Comparison of ENCODE assay signal across 9 mouse cellular contexts in genomic region chr11:4080219-4080618, GRCm38 (mm10). TPM values are rescaled to one million over a fixed set of nuclear protein-coding genes. Genes with fewer than 3 reads are reported as not detected.
DNase-seq lines count a peak whose midpoint lies in the region; ATAC-seq and TF ChIP-seq lines count a peak whose summit lies in the region.
"Had no signal": no experiment of that assay in that cellular context is flagged by ENCODE, and none has a peak within 500 bp of the region (broad histone marks: within the 10 kb centered on the region; RNA-seq: fewer than 3 reads in every experiment).

No protein-coding gene starts in this region.

- TF ChIP-seq CTCF in midbrain, postnatal 0 days (IDR thresholded peaks at IDR 0.05): peak; percentile 87

- WGBS in midbrain, postnatal 0 days: 15% methylated on average over 4 of the region's 4 CpGs

- no peaks in the 10 kb centered on the region for H3K27me3 ChIP-seq in midbrain, postnatal 0 days (ENCODE audit: insufficient read depth, low read length)

- ATAC-seq in CD4-positive, CD25-positive, alpha-beta regulatory T cell, adult 4 months: peak; percentile 57
- peak; percentile 79 for ATAC-seq in erythroid progenitor cell, adult 5-6 weeks (replicated peaks; ENCODE audit: low FRiP score, poor library complexity, severe bottlenecking)
- no peak for ATAC-seq in midbrain, postnatal 0 days (ENCODE audit: low FRiP score)

- no peak overlapping the region for H3K9ac ChIP-seq in midbrain, postnatal 0 days (replicated peaks; ENCODE audit: low read length, poor library complexity, severe bottlenecking)

- no peaks in the 10 kb centered on the region for H3K36me3 ChIP-seq in midbrain, postnatal 0 days (ENCODE audit: insufficient read depth, low read length)

- H3K4me3 ChIP-seq in midbrain, postnatal 0 days (ENCODE audit: low read depth, low read length): no peak overlapping the region
- H3K4me3 ChIP-seq: megakaryocyte, embryonic 14.5 days had no signal

- H3K4me2 ChIP-seq in midbrain, postnatal 0 days (ENCODE audit: low read depth, low read length, poor library complexity, severe bottlenecking): no peak overlapping the region

- no peaks in the 10 kb centered on the region for H3K9me3 ChIP-seq in midbrain, postnatal 0 days (ENCODE audit: low read length)

- peak; percentile 36 to 66 for DNase-seq in heart, postnatal 36 days
- DNase-seq in heart, adult 9 months (ENCODE audit: low spot score in 2 of 2): no peak
- peak; percentile 63 to 76 for DNase-seq in adrenal gland, postnatal 36 days
- peak; percentile 73 to 84 for DNase-seq in left cerebral cortex, adult 18-20 months (ENCODE audit: low spot score in 2 of 2)
- DNase-seq in midbrain, postnatal 0 days (ENCODE audit: low spot score): peak; percentile 56
- peak; percentile 30 to 39 for DNase-seq in thymus, postnatal 36 days

- no peaks in the 10 kb centered on the region for H3K4me1 ChIP-seq in midbrain, postnatal 0 days (ENCODE audit: insufficient read depth, low read length)
- H3K4me1 ChIP-seq: megakaryocyte, embryonic 14.5 days had no signal

- intact Hi-C loops in heart, postnatal 36 days (cut with DNase I): no loop called here

- H3K27ac ChIP-seq in midbrain, postnatal 0 days (ENCODE audit: low read depth, low read length): no peak overlapping the region

RNA-seq across cellular contexts. Expression of gene Mtfp1, which starts 15.0 kb away (rescaled TPM):
- 100 to 1,000 TPM; 115 to 136 TPM for total RNA-seq in heart, postnatal 36 days (2021)
- 1 to 10 TPM; 1.2 to 1.8 TPM for polyA plus RNA-seq in CD4-positive, CD25-positive, alpha-beta regulatory T cell, adult 4 months (2017; shearing (Covaris generic))
- total RNA-seq in adrenal gland, postnatal 36 days (2021): 10 to 100 TPM; 22.2 to 22.3 TPM
- total RNA-seq in erythroid progenitor cell, adult 5-6 weeks (2015; ENCODE audit: low replicate concordance): 4.0 and 10.1 TPM in 2 replicates
- 2.8 and 8.0 TPM in 2 replicates for total RNA-seq in erythroid progenitor cell, adult 5-6 weeks (2017; ENCODE audit: low replicate concordance)
- total RNA-seq in left cerebral cortex, adult 18-20 months (2021): 10 to 100 TPM; 95.0 to 97.3 TPM
- total RNA-seq in midbrain, postnatal 0 days (2014; rRNA removed): 13.5 and 17.7 TPM in 2 replicates
- 15.4 and 19.6 TPM in 2 replicates for polyA plus RNA-seq in midbrain, postnatal 0 days (2015; fragmentation: Nextera tagmentation; extraction: Ambion mirVana)

RNA-seq across cellular contexts. Expression of gene Sec14l3, which starts 15.6 kb away (rescaled TPM):
- not detected for total RNA-seq in heart, postnatal 36 days (2021)
- polyA plus RNA-seq in CD4-positive, CD25-positive, alpha-beta regulatory T cell, adult 4 months (2017; shearing (Covaris generic)): not detected
- total RNA-seq in adrenal gland, postnatal 36 days (2021): not detected
- total RNA-seq in erythroid progenitor cell, adult 5-6 weeks (2015; ENCODE audit: low replicate concordance): not detected in 2 replicates
- not detected in 2 replicates for total RNA-seq in erythroid progenitor cell, adult 5-6 weeks (2017; ENCODE audit: low replicate concordance)
- total RNA-seq in left cerebral cortex, adult 18-20 months (2021): 1 to 10 TPM; 1.8 to 2.2 TPM
- 1.5 and 1.8 TPM in 2 replicates for total RNA-seq in midbrain, postnatal 0 days (2014; rRNA removed)
- polyA plus RNA-seq in midbrain, postnatal 0 days (2015; fragmentation: Nextera tagmentation; extraction: Ambion mirVana): 4.3 and 5.1 TPM in 2 replicates

RNA-seq across cellular contexts. Expression of gene Sec14l2, which starts 43.0 kb away (rescaled TPM):
- under 1 TPM; 0.69 to 0.87 TPM for total RNA-seq in heart, postnatal 36 days (2021)
- polyA plus RNA-seq in CD4-positive, CD25-positive, alpha-beta regulatory T cell, adult 4 months (2017; shearing (Covaris generic)): 1 to 10 TPM in 1 of 2 experiments, under 1 TPM in 1; 0.71 to 3.8 TPM
- total RNA-seq in adrenal gland, postnatal 36 days (2021): 1 to 10 TPM; 1.3 to 1.5 TPM
- 13.0 and 17.6 TPM in 2 replicates for total RNA-seq in erythroid progenitor cell, adult 5-6 weeks (2015; ENCODE audit: low replicate concordance)
- total RNA-seq in erythroid progenitor cell, adult 5-6 weeks (2017; ENCODE audit: low replicate concordance): 41.5 and 46.1 TPM in 2 replicates
- 10 to 100 TPM; 39.6 to 40.9 TPM for total RNA-seq in left cerebral cortex, adult 18-20 months (2021)
- total RNA-seq in midbrain, postnatal 0 days (2014; rRNA removed): 8.2 and 13.2 TPM in 2 replicates
- 5.5 and 6.9 TPM in 2 replicates for polyA plus RNA-seq in midbrain, postnatal 0 days (2015; fragmentation: Nextera tagmentation; extraction: Ambion mirVana)

RNA-seq across cellular contexts. Expression of gene Sec14l4, which starts 49.0 kb away (rescaled TPM):
- under 1 TPM; 0.36 to 0.57 TPM for total RNA-seq in heart, postnatal 36 days (2021)
- not detected for polyA plus RNA-seq in CD4-positive, CD25-positive, alpha-beta regulatory T cell, adult 4 months (2017; shearing (Covaris generic))
- 1 to 10 TPM; 1.7 to 6.7 TPM for total RNA-seq in adrenal gland, postnatal 36 days (2021)
- not detected in 2 replicates for total RNA-seq in erythroid progenitor cell, adult 5-6 weeks (2015; ENCODE audit: low replicate concordance)
- total RNA-seq in erythroid progenitor cell, adult 5-6 weeks (2017; ENCODE audit: low replicate concordance): not detected in 2 replicates
- not detected for total RNA-seq in left cerebral cortex, adult 18-20 months (2021)
- not detected in 2 replicates for total RNA-seq in midbrain, postnatal 0 days (2014; rRNA removed)
- 0.05 TPM in 1 of 2 replicates, not detected in the other for polyA plus RNA-seq in midbrain, postnatal 0 days (2015; fragmentation: Nextera tagmentation; extraction: Ambion mirVana)

RNA-seq across cellular contexts. Expression of gene Rnf215, which starts 54.8 kb away (rescaled TPM):
- total RNA-seq in heart, postnatal 36 days (2021): 10 to 100 TPM; 14.0 to 15.1 TPM
- 10 to 100 TPM in 1 of 2 experiments, 1 to 10 TPM in 1; 7.3 to 11.2 TPM for polyA plus RNA-seq in CD4-positive, CD25-positive, alpha-beta regulatory T cell, adult 4 months (2017; shearing (Covaris generic))
- total RNA-seq in adrenal gland, postnatal 36 days (2021): 10 to 100 TPM; 24.7 to 24.9 TPM
- total RNA-seq in erythroid progenitor cell, adult 5-6 weeks (2015; ENCODE audit: low replicate concordance): 2.9 and 6.3 TPM in 2 replicates
- total RNA-seq in erythroid progenitor cell, adult 5-6 weeks (2017; ENCODE audit: low replicate concordance): 15.9 and 34.0 TPM in 2 replicates
- 10 to 100 TPM; 27.1 to 30.8 TPM for total RNA-seq in left cerebral cortex, adult 18-20 months (2021)
- 93.8 and 112 TPM in 2 replicates for total RNA-seq in midbrain, postnatal 0 days (2014; rRNA removed)
- polyA plus RNA-seq in midbrain, postnatal 0 days (2015; fragmentation: Nextera tagmentation; extraction: Ambion mirVana): 49.2 and 52.9 TPM in 2 replicates

Comparison
In these comparisons a context has a peak if more than half of its experiments do, and no peak if none do; other contexts are left out.
1. DNase-seq: peak in heart, postnatal 36 days (2 of 2), adrenal gland, postnatal 36 days (2 of 2), left cerebral cortex, adult 18-20 months (2 of 2), midbrain, postnatal 0 days (single experiment) and thymus, postnatal 36 days (2 of 2); none in heart, adult 9 months (0 of 2).